Mouse (Mus musculus) embryonic stem cell, embryonic (primary cell): Measurements from ENCODE around the gene Scimp.

Source experiments
- CTCF ChIA-PET, 4 experiments: fragments of 300-600 bp in 2 of 4; fragments of 350-600 bp in 2 of 4; sonication (Branson Sonifier 250); formaldehyde crosslinking; loops; one replicate each; lab custom pipeline; 2022; ENCODE audit warnings: inconsistent platforms in 2 of 4; lab: Charles Lee
- POLR2A ChIA-PET, 4 experiments: fragments of 300-600 bp in 2 of 4; fragments of 350-600 bp in 2 of 4; sonication (Branson Sonifier 250); formaldehyde crosslinking; loops; one replicate each; lab custom pipeline; 2022; ENCODE audit warnings: antibody characterized with exemption in 4 of 4, inconsistent platforms in 1 of 4; lab: Charles Lee

Scimp gene

DNA sequence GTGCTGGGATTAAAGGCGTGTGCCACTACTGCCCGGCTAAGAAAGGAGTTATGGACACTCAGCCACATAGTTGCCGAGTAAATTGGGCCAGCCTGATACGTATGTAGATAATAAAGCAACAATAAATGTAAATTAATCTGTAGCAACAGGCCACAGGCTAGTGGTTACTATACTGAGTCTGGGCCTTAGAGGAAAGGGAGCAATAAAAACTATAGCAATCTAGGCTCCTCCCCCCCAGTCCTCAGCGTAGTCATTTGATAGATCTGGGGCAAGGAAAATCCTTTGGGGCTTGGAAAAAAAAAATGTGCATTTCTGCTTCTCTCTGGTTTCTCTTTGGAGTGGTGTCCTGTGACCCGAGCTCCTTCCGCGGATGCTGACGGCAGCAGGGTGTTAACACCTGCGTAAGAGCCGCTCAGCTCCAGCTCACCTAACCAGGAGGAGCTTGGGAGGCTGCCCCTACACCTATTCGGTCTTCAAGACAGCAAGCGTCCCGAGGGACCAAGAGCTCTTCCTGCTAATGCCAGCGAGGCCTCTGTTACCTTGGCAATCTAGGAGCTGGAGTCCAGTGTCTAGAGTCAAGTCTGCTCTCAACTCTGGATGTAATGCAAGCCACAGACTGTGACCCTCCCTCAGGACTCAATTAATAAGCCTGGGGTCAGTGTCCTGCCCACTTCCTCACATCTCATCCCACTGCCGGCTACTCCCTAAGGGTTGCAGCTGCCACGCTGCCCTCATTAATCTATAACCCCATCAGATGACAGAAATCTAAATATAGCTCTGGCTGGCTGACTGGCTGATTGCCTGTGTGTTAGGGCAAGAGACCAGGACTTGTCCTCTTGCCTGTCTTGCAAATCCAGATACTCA lies 9.6 kb upstream of the Scimp start:
- POLR2A ChIA-PET, result interaction anchor here in 1 of 4 experiments (0.6 to 1.3 kb wide), 3 partner anchors 34 to 175 kb away, joined by 4 to 6 read pairs (median 4); partner anchors contain the start of gene Rnf167
- CTCF ChIA-PET, result interaction anchor here in 3 of 4 experiments (0.6 to 1.6 kb wide), 4 partner anchors 43 to 401 kb away, joined by 3 to 6 read pairs (median 3); no protein-coding TSS in a partner anchor

DNA sequence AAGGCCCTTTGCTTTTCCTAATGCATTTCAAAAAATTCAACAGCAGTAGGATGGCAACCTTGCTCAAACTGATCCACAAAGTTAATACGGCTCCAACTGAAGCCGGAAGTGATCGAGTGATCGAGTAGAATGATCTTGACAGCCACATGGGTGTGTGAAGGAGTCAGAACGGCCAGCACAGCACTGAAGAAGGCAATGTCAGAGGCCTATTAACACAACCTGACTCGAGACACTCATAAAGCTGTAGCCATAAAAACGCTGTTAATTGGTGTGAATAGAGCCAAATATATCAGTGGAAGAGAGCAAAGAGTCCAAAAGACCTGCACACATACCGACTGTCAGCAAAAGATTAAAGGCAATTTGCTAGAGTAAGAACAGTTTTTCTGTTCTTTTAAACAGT lies 7.7 kb upstream of the Scimp start:
- ChIA-PET CTCF (interaction anchor here in 1 of 4 experiments (0.6 to 1.2 kb wide), 2 partner anchors 11 to 51 kb away, joined by 4 read pairs; no protein-coding TSS in a partner anchor), POLR2A (no interaction called here)

DNA sequence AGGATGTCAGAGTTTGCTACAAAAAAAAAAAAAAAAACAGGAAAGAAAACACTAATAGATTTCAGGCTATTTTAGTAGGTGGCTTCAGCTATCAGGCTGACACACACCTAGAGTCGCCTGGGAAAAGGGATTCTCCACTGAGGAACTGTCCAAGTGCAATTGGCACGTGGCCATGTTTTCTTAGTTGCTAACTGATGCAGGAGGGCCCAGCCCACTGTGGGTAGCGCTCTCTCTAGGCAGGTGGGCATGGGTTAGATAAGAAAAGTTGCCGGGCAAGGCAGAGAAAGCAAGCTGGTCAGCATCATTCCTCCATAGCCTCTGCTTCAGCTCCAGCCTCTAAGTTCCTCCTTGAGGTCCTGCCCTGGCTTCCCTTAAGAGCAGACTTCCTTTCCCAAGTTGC lies 4.4 kb upstream of the Scimp start:
- ChIA-PET POLR2A (interaction anchor here in 1 of 4 experiments (0.6 to 1.5 kb wide), 4 partner anchors 9 to 1333 kb away, joined by 3 read pairs; no protein-coding TSS in a partner anchor), CTCF (interaction anchor here (0.6 to 3.2 kb wide), 7 partner anchors 9 to 464 kb away, joined by 3 to 15 read pairs (median 4); no protein-coding TSS in a partner anchor)

DNA sequence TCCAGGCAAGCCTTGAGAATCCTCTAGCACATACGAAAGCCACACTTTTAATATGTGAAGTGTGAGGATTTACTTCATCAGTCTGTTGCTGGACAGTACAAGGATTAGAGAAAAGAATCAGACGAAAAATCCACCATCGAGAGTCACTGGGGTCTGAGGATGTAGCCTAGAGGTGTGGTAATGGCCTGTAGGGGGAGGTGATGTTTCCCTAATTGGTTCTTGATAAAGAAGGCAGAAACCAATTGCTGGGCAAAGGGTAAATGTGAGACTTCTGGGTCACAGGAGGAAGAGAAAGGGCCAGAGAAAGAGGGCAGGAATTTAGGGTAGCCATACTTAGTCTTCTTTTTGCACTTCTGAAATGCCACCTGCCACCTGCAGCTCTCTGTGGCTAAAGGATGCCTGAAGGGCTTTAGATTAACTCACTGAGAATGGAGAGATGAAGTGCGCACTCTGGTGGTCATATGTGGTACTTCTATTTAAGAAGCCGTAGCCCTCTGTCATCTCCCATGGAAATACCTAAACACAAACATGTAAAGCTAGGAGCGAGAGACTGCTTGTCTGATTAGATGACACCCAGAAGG lies 3.2 kb upstream of the Scimp start:
- CTCF ChIA-PET, result interaction anchor here (0.5 to 3.2 kb wide), 48 partner anchors 8 to 1840 kb away, joined by 3 to 28 read pairs (median 3); partner anchors contain the start of genes Rabep1 (in 2 of the 4), Alox12e (in 1 of the 4), Camta2 (in 1 of the 4) and Derl2 (in 1 of the 4)
- POLR2A ChIA-PET, result interaction anchor here (0.6 to 1.5 kb wide), 4 partner anchors 28 to 1281 kb away, joined by 3 to 6 read pairs (median 3); partner anchors contain the start of gene Rabep1 (in 1 of the 4)

DNA sequence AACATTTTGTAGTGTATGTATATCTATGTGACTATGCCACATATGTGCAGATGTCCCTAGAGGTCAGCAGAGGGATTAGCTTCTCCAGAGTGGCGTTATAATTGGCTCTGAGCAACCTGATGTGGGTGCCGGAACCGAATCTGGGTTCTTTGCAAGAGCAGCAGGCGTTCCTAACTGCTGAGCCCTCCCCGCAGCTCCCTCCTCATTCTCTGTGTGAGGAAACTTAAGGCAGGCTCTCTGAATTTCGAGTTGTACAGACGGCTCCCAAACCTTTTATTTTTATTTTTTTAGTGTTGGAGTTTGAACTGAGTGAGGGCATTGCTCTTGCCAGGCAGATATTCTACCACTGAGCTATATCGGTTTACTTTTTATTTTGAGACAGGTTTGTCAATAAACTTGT lies 2.7 kb upstream of the Scimp start:
- ChIA-PET CTCF (interaction anchor here (0.6 to 3.2 kb wide), 30 partner anchors 9 to 545 kb away, joined by 3 to 28 read pairs (median 4); partner anchors contain the start of genes Rabep1 (in 2 of the 4), Alox12e (in 1 of the 4), Camta2 (in 1 of the 4) and Inca1 (in 1 of the 4)), POLR2A (interaction anchor here in 2 of 4 experiments (0.6 to 1.5 kb wide), 2 partner anchors 28 to 407 kb away, joined by 3 to 6 read pairs; no protein-coding TSS in a partner anchor)

DNA sequence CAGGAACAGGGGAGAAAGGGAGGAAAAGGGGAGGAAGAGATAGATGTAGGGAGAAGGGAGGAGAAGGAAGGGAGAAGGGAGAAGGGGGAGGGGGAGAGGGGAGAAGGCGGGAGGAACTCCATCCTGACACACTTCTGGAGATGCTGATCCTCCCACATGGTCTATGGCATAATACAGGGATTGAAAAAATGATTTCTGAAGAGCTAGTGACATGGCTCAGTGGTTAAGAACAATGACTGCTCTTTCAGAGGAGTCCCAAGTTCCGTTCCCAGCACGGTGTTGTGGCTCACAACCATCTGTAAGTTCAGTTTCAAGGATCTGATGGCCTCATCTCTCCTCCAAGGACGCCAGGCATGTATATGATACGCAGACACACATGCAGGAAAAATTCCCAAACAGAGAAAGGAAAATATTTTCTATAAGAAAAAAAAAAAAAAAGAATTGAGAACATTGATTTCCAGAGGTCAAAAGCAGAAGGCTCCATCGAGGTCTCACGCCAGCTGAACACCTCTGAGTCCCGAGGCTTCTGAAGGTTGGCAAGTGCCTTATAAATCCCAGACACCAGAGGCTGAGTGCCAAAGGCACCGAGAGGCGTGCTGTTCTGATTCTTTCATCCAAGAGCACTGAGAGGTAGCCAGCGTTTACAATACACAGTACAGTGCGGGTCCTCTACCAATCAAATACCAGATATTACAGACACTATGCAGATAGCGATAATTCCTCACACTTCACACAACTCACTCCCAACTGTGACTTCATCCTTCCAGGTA lies 730 bp downstream of the Scimp start:
- POLR2A ChIA-PET, result interaction anchor here in 1 of 4 experiments (0.7 kb wide), 1 partner anchor 434 kb away, joined by 3 read pairs; no protein-coding TSS in a partner anchor
- CTCF ChIA-PET, result interaction anchor here in 3 of 4 experiments (0.7 to 1.0 kb wide), 4 partner anchors 9 to 35 kb away, joined by 3 to 6 read pairs (median 4); no protein-coding TSS in a partner anchor

DNA sequence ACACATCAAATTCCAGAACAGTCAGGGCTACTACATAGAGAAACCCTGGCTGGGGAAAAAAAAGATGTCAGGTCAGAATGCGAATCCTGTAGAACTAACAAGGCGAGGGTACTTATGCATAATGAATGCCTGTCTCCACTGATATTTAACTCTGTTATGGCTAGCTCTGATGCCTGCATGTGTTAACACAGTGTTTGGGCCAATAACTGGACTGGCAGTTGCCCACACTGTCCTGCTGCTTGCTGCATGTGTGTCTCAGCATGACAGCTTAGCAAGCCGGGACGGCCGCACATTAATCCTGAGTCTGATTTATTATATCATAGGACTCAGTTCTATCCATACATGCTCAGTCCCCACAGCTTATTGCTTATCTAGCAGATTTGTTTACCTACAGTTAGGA lies 1.3 kb downstream of the Scimp start:
- POLR2A ChIA-PET, result interaction anchor here in 1 of 4 experiments (0.7 kb wide), 1 partner anchor 435 kb away, joined by 3 read pairs; no protein-coding TSS in a partner anchor
- CTCF ChIA-PET, result interaction anchor here in 2 of 4 experiments (0.7 to 0.8 kb wide), 2 partner anchors 19 to 35 kb away, joined by 4 read pairs; no protein-coding TSS in a partner anchor

DNA sequence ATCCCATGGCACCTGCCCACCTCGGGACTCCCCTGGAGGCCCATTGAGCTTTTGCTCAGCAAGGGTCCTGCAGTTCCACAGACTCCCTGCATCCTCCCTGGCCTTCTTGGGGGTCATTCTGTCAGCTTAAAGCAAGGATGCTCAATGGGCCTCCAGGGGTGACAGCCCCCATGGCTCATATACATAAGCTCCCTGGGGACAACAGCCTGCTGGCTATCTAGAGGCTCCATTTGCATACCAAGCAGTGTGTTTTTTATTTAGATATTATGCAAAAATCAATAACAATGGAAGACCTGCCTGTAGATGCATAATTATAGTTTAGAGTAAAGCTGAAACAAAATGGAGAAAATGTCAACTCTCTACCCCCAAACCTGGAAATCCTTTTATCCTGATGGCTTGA lies 3.4 kb downstream of the Scimp start:
- ChIA-PET POLR2A (interaction anchor here in 1 of 4 experiments (0.6 to 1.5 kb wide), 7 partner anchors 31 to 693 kb away, joined by 3 to 4 read pairs (median 3); partner anchors contain the start of gene Rnf167), CTCF (interaction anchor here in 3 of 4 experiments (0.5 to 1.6 kb wide), 6 partner anchors 10 to 209 kb away, joined by 3 to 8 read pairs (median 3); no protein-coding TSS in a partner anchor)

DNA sequence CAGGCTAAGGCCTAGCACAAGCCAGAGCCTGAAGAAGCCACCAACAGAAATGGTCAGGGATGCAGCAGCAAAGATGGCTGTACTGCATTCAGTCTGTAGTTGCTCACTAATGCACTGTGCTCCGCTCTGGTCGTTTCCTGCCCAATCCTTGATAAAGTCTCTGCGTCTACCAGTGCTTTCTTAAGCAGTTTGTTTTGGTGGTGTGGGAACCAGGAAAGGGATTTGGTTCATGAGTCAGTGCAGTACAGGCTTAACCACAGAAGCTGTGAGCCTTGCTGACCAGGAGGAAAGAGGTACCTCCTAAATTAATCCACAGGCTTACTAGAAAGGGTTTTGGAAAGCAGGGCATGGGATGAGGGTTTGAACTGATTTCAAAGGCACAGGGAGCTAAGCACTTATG lies 4.3 kb downstream of the Scimp start:
- POLR2A ChIA-PET, result interaction anchor here in 1 of 4 experiments (0.6 kb wide), 1 partner anchor 485 kb away, joined by 3 read pairs; no protein-coding TSS in a partner anchor
- CTCF ChIA-PET, result interaction anchor here in 3 of 4 experiments (0.6 to 1.6 kb wide), 4 partner anchors 30 to 185 kb away, joined by 3 to 8 read pairs (median 3); no protein-coding TSS in a partner anchor

DNA sequence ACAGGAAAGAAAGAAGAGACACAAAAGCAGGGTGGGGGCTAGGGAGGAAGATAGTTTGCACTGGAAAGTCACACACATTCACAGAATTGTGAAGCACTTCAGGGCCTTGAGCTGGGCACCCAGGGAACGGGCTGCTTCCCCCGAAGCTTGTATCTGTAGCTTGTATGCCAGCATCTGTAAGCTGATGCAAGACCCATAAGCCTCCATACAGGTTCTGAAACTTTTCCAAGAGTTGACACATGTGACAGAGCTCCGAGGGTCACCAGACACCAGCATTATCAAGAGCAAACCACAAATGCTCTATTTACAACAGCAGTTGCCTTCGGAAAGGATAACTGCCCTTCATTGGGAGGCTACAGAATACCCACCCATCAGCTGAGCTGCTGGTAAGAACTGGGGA lies 4.8 kb downstream of the Scimp start:
- CTCF ChIA-PET, result interaction anchor here in 1 of 4 experiments (0.9 kb wide), 1 partner anchor 185 kb away, joined by 3 read pairs; no protein-coding TSS in a partner anchor

DNA sequence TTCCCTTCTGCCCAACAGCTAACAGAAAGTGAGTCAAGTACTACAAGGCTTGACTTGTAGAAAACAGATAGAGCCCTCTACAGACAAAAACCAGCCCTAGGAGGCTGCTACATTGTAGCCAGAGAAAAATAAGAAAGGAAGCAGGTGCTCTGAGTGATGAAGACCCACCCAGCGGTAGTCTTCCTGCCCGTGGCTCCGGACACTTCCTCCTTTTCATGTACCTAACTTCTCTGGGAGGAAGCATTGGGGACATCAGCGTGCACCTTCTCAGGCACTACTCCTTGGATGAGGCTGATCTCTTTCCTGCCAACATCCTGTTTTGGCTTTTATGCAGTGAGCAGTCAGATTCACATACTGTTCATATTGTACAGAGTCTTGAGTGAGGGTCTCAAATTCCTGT lies 5.7 kb downstream of the Scimp start:
- ChIA-PET CTCF (no interaction called here), POLR2A (no interaction called here)

More for the DNA sequence above, 4.8 kb downstream of the Scimp start:
- POLR2A ChIA-PET, result no interaction called here

DNA sequence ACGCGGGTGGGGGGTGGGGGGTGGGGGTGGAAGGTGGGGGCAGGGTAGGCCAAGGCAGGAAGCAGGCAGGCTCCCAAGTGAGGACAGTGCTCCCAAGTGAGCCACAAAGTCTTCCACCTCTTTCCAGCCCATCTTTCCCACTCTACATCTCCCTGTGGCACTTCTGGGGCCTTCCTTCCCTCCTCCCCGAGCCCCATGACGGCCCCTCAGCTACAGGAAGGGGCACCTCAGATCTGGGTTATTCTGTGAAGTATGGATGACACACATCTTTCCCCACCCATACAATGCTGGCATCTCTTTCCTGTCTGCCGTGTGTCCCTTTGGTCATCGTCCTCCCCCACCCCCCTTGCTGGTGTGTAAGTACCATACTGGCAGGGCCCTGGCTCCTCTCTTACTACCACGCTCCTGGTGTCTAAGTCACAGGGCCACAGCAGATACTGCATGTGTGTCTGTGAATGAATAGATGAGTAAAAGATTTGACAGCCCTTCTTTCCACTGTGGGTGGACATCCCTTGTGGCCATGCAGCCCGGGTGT lies 6.7 kb downstream of the Scimp start:
- ChIA-PET POLR2A (interaction anchor here in 1 of 4 experiments (1.0 kb wide), 1 partner anchor 15 kb away, joined by 4 read pairs; no protein-coding TSS in a partner anchor), CTCF (no interaction called here)

DNA sequence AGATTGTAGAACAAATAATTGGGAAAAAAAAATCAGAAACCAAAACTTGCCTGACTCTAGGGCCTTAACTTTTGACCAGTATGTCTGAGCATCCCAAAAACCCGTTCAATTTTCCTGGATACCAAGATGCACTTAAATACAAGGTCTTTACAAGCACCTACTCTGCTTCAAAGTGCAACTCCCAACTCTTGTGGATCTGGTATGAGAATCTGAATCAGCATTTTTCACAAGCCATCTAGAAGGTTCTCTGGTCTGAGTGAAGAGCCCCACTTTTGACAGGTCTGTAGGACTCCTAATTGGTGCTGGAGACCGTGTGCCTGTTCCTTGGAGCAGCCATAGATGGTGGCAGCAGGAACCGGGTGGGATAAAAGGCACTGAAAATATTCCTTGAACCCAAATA lies 8.0 kb downstream of the Scimp start:
- CTCF ChIA-PET, result interaction anchor here in 1 of 4 experiments (0.7 kb wide), 1 partner anchor 902 kb away, joined by 3 read pairs; no protein-coding TSS in a partner anchor
- POLR2A ChIA-PET, result interaction anchor here in 1 of 4 experiments (1.0 to 1.2 kb wide), 2 partner anchors 14 to 136 kb away, joined by 3 to 4 read pairs; no protein-coding TSS in a partner anchor

DNA sequence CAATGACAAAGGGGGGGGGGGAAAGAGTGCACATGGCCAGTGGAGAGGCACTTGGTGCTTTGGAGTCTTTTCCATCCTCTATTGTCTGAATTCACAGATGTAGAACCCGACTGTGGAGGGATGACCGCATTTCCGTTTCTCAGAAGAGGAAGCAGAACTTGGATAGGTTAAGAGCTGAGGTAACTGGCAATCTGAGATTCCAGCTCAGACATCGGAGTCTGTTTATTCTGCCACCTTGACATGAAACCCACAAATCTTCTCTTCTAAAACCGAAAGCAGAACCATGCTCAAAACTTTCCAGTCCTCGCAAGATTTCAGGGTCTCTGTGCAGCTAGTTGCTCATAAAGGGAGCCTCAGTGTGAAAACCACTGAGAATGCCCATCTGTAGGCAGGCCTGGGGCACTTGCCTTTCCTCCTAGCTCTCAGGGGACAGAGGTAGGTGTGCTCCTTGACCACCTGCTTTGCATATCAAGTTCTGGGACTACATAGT lies 8.6 kb downstream of the Scimp start:
- CTCF ChIA-PET, result interaction anchor here in 1 of 4 experiments (0.6 to 0.7 kb wide), 2 partner anchors 22 to 903 kb away, joined by 3 read pairs; no protein-coding TSS in a partner anchor

DNA sequence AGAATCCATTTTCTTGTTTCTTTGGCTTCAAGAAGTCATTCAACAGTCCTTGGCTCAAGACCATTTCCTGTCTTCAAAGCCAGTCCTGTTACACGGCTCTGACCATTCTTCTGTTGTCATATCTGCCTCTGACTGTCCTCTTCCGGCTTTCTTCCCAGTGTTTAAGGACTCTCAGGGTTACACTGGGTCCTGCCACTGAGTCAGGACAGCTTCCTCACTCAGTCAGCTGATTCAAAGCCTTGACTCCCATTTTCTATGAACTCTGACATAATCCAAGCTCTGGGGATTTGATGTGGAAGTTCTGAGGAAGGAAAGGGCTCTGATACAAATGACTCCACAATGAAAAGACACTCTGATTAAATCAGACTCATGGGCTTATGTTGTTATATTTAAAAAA lies 9.5 kb downstream of the Scimp start:
- POLR2A ChIA-PET, result no interaction called here
- CTCF ChIA-PET, result interaction anchor here (0.7 to 1.3 kb wide), 8 partner anchors 10 to 371 kb away, joined by 3 to 4 read pairs (median 3); partner anchors contain the start of genes Arrb2 (in 1 of the 4), Nlrp1a (in 1 of the 4) and Scimp (in 1 of the 4)

More for the DNA sequence above, 8.6 kb downstream of the Scimp start:
- POLR2A ChIA-PET, result interaction anchor here in 1 of 4 experiments (1.2 kb wide), 1 partner anchor 135 kb away, joined by 3 read pairs; no protein-coding TSS in a partner anchor

DNA sequence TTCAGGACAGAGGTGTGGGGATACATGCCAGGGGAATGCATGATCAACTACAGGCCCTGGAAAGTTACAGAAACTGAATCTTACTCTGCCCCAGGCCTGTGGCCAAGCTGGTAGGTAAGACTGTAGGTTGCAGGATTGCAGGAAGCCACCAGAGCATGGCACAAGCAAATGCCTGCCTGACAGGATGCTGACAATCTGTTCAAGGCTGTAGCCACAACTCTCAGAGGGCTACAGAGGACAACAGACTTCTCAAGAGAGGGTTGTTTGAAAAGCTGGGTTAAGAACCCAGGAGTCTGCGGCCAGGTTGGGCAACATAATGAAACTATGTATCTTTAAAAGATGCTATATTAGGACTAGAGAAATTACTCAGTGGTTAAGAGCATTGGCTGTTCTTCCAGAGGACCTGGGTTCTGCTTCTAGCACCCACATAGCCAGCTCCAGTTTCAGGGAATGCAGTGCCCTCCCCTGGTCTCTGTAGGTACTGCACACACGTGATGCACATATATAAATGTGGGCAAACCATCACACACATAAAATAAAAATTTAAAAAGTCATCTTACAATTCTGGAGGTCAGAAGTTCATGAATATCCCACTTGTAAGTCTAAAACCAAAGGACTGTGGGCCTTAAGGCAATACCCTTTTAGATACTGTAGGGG lies 10.1 kb downstream of the Scimp start:
- CTCF ChIA-PET, result interaction anchor here (0.5 to 1.3 kb wide), 12 partner anchors 8 to 370 kb away, joined by 3 to 4 read pairs (median 3); partner anchors contain the start of genes Arrb2 (in 1 of the 4), Nlrp1a (in 1 of the 4) and Scimp (in 1 of the 4)
- POLR2A ChIA-PET, result no interaction called here
